Mouse (Mus musculus): ENCODE data around the gene Tmem115.

DNA sequence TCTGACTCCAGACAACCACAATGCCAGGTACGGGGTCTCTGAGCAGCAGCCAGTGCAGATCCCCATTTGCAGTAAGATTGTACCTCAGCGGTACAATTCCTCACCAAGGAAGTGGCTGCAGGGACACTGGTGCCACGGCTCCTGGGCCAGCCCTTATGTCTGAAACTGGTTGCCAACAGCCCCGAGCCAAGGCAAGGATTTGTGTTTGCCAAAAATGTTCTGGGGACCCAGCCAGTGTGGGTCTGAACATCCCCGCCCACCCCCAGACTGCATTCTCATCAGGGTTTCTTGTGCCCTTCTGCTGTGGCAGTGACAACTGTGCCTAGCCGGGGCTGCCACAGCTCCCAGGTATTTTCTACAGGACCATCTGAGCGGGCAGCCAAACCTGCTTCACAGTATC, 4.5 kb downstream of the Tmem115 start:
- TF ChIP-seq CTCF (IDR thresholded peaks at IDR 0.05; ENCODE audit: extremely low read depth, insufficient read length, insufficient replicate concordance, low read depth, low read length): no peak
- no peak for TF ChIP-seq POLR2A (IDR thresholded peaks at IDR 0.05; ENCODE audit: low read depth, low read length)
